Mouse (Mus musculus): ENCODE results near the gene Irf7. TPM values are rescaled to one million over a fixed set of nuclear protein-coding genes. Genes with fewer than 3 reads are reported as not detected.
A peak's percentile ranks its signal among the peaks of the same experiment; 100 is the strongest.

Gene Irf7
- total RNA-seq, 1 experiment = 0.67 TPM

DNA sequence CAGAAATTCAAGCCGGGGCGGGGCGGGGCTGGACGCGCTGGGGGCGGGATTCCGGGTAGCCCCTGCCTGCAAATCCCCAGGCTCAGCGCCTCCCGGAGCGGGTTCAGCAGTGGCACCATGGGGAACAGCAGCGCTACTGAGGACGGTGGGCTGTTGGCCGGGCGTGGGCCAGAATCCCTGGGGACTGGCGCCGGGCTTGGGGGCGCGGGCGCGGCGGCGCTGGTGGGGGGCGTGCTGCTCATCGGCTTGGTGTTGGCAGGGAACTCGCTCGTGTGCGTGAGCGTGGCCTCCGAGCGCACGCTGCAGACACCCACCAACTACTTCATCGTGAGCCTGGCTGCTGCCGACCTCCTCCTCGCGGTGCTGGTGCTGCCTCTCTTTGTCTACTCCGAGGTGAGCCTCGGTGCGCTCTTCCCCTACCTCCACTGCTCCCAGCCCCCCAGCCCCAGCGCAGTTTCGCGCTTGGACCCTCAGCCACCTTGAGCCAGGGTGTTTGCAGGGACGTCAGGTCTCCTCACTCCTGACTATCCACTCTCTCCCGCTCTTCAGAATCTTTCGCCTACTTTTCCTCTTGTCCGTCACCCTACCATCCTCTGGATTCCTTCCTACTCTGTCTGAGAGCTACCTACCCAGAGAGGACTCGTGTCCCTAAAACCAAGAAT, 25.8 kb upstream of the Irf7 start, which contains the start of gene Drd4:
Gene Drd4, plus strand, starts transcription at position 86 of the 662 bp plus-strand sequence.
- TF ChIP-seq MAFK (IDR thresholded peaks at IDR 0.05; ENCODE audit: insufficient read depth, low read depth, low read length) (no peak), ZNF384 (IDR thresholded peaks at IDR 0.05; ENCODE audit: low read depth, low read length) (no peak)
- H3K4me1 ChIP-seq (ENCODE audit: control insufficient read depth in 2 of 2, insufficient read depth in 2 of 2, low read length in 2 of 2, poor library complexity in 1 of 2) = peaks cover 2 to 11% of the 10 kb centered on the region in 2 experiments; a peak in 3 of 4 replicates
- H3K9ac ChIP-seq (ENCODE audit: insufficient read depth, low read depth, low read length, poor library complexity, severe bottlenecking) = peak within 1 kb of the TSS; percentile 20
- in situ Hi-C loops (cut with MboI; ENCODE audit: low sequenced_read_pairs in 2 of 2, unreplicated experiment in 2 of 2) = no loop called here
- 0 out of 2 replicates have a peak, but pooled peaks cover under 1% of the 10 kb centered on the region for H3K36me3 ChIP-seq (ENCODE audit: control insufficient read depth, insufficient read depth, low read length, poor library complexity, severe bottlenecking)
- DNase-seq (ENCODE audit: low read depth, low spot score) = no peak
- H3K9me3 ChIP-seq (ENCODE audit: control insufficient read depth, insufficient read depth, low read depth, low read length) = no peaks in the 10 kb centered on the region
- no peak within 1 kb of the TSS for H3K27ac ChIP-seq (ENCODE audit: insufficient read depth, low read depth, low read length, poor library complexity, severe bottlenecking)
- H3K4me3 ChIP-seq (ENCODE audit: insufficient read depth in 1 of 2, low read depth in 1 of 2, low read length in 2 of 2, poor library complexity in 1 of 2, severe bottlenecking in 1 of 2) = peak within 1 kb of the TSS; percentile 49 to 65

DNA sequence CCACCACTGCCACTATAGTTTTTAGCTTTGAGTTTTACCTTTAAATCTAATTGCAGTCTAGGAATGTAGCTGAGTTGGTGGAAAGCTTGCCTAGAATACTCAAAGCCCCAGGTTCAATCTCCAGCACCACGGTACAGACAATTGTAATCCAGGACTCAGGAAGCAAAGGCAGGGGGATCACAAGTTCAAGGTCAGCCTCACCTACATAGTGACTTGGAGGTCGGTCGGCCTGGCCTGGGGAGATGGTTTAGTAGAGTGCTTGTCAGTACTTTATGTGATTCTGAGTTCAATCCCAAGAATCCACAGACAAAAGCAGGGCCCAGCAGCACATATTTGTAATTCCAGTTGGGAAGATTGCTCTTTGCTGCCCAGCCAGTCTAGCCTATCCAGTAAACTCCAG, 21.8 kb upstream of the Irf7 start:
- DNase-seq (ENCODE audit: low read depth, low spot score) = no peak
- no peaks in the 10 kb centered on the region for H3K9me3 ChIP-seq (ENCODE audit: control insufficient read depth, insufficient read depth, low read depth, low read length)
- H3K4me1 ChIP-seq (ENCODE audit: control insufficient read depth in 2 of 2, insufficient read depth in 2 of 2, low read length in 2 of 2, poor library complexity in 1 of 2) = peaks cover 2 to 3% of the 10 kb centered on the region in 2 experiments; a peak in 3 of 4 replicates
- no peak overlapping the region for H3K4me3 ChIP-seq (ENCODE audit: insufficient read depth in 1 of 2, low read depth in 1 of 2, low read length in 2 of 2, poor library complexity in 1 of 2, severe bottlenecking in 1 of 2)
- no peak overlapping the region for H3K27ac ChIP-seq (ENCODE audit: insufficient read depth, low read depth, low read length, poor library complexity, severe bottlenecking)
- no peak overlapping the region for H3K9ac ChIP-seq (ENCODE audit: insufficient read depth, low read depth, low read length, poor library complexity, severe bottlenecking)
- TF ChIP-seq CHD2 (IDR thresholded peaks at IDR 0.05; ENCODE audit: low read depth, low read length) (no peak), HCFC1 (IDR thresholded peaks at IDR 0.05; ENCODE audit: borderline replicate concordance, insufficient read depth, low read length) (no peak), ZNF384 (IDR thresholded peaks at IDR 0.05; ENCODE audit: low read depth, low read length) (no peak), MAFK (IDR thresholded peaks at IDR 0.05; ENCODE audit: insufficient read depth, low read depth, low read length) (no peak), ZC3H11A (IDR thresholded peaks at IDR 0.05; ENCODE audit: borderline replicate concordance, low read depth, low read length) (no peak)
- in situ Hi-C loops (cut with MboI; ENCODE audit: low sequenced_read_pairs in 2 of 2, unreplicated experiment in 2 of 2) = no loop called here
- no peaks in the 10 kb centered on the region for H3K36me3 ChIP-seq (ENCODE audit: control insufficient read depth, insufficient read depth, low read length, poor library complexity, severe bottlenecking)

DNA sequence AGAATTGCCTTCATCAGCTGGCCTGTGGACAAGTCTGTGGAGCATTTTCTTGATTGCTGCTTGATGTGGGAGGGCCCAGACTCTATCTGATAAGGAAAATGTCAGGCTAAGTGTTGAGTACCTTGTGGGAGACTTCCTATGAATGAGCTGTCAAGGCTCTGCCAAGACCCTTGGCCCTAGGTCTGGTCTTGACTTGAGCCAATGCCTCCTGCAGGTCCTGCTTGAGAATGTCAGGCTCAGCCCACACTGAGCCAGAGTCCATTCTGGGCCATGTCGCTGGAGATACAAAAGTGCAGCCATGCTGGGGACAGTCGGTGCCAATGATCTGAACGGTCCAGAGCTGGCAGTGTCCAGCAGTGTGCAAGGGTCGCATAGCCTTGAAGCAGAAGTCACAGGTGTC, 16.5 kb upstream of the Irf7 start:
- H3K4me1 ChIP-seq (ENCODE audit: control insufficient read depth in 2 of 2, insufficient read depth in 2 of 2, low read length in 2 of 2, poor library complexity in 1 of 2) = peaks cover 6 to 12% of the 10 kb centered on the region in 2 experiments
- DNase-seq (ENCODE audit: low read depth, low spot score) = no peak
- TF ChIP-seq CHD2 (IDR thresholded peaks at IDR 0.05; ENCODE audit: low read depth, low read length) (no peak), MAFK (IDR thresholded peaks at IDR 0.05; ENCODE audit: insufficient read depth, low read depth, low read length) (no peak), ZNF384 (IDR thresholded peaks at IDR 0.05; ENCODE audit: low read depth, low read length) (no peak), ZC3H11A (IDR thresholded peaks at IDR 0.05; ENCODE audit: borderline replicate concordance, low read depth, low read length) (no peak), HCFC1 (IDR thresholded peaks at IDR 0.05; ENCODE audit: borderline replicate concordance, insufficient read depth, low read length) (no peak)
- no peak overlapping the region for H3K4me3 ChIP-seq (ENCODE audit: insufficient read depth in 1 of 2, low read depth in 1 of 2, low read length in 2 of 2, poor library complexity in 1 of 2, severe bottlenecking in 1 of 2)
- no peaks in the 10 kb centered on the region for H3K9me3 ChIP-seq (ENCODE audit: control insufficient read depth, insufficient read depth, low read depth, low read length)
- H3K36me3 ChIP-seq (ENCODE audit: control insufficient read depth, insufficient read depth, low read length, poor library complexity, severe bottlenecking) = no peaks in the 10 kb centered on the region
- no peak overlapping the region for H3K9ac ChIP-seq (ENCODE audit: insufficient read depth, low read depth, low read length, poor library complexity, severe bottlenecking)
- in situ Hi-C loops (cut with MboI; ENCODE audit: low sequenced_read_pairs in 2 of 2, unreplicated experiment in 2 of 2) = no loop called here
- H3K27ac ChIP-seq (ENCODE audit: insufficient read depth, low read depth, low read length, poor library complexity, severe bottlenecking) = no peak overlapping the region

DNA sequence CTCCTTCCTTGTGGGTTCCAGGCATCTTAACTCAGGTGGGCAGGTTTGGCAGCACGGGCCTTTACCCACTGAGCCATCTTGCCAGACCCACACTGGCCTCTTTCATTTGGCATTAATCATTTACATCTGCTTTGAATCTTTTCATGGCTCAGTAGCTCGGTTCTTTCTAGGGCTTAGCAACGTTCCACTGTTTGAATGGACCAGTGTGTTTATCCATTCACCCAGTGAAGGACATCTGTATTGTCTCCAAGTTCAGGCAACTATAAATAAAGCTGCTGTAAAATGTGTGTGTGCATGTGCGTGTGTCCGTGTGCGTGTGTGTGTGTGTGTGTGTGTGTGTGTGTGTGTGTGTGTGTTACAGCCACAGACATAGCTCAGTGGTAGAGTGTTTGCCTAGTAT, 15.2 kb upstream of the Irf7 start:
- Histone ChIP-seq H3K4me3 (ENCODE audit: insufficient read depth in 1 of 2, low read depth in 1 of 2, low read length in 2 of 2, poor library complexity in 1 of 2, severe bottlenecking in 1 of 2) (no peak overlapping the region), H3K4me1 (ENCODE audit: control insufficient read depth in 2 of 2, insufficient read depth in 2 of 2, low read length in 2 of 2, poor library complexity in 1 of 2) (peaks cover 6 to 21% of the 10 kb centered on the region in 2 experiments), H3K9me3 (ENCODE audit: control insufficient read depth, insufficient read depth, low read depth, low read length) (no peaks in the 10 kb centered on the region), H3K9ac (ENCODE audit: insufficient read depth, low read depth, low read length, poor library complexity, severe bottlenecking) (no peak overlapping the region), H3K36me3 (ENCODE audit: control insufficient read depth, insufficient read depth, low read length, poor library complexity, severe bottlenecking) (no peaks in the 10 kb centered on the region), H3K27ac (ENCODE audit: insufficient read depth, low read depth, low read length, poor library complexity, severe bottlenecking) (no peak overlapping the region)
- TF ChIP-seq MAFK (IDR thresholded peaks at IDR 0.05; ENCODE audit: insufficient read depth, low read depth, low read length) (no peak), ZC3H11A (IDR thresholded peaks at IDR 0.05; ENCODE audit: borderline replicate concordance, low read depth, low read length) (no peak), CHD2 (IDR thresholded peaks at IDR 0.05; ENCODE audit: low read depth, low read length) (no peak), ZNF384 (IDR thresholded peaks at IDR 0.05; ENCODE audit: low read depth, low read length) (no peak), HCFC1 (IDR thresholded peaks at IDR 0.05; ENCODE audit: borderline replicate concordance, insufficient read depth, low read length) (no peak)
- no peak for DNase-seq (ENCODE audit: low read depth, low spot score)
- in situ Hi-C loops (cut with MboI; ENCODE audit: low sequenced_read_pairs in 2 of 2, unreplicated experiment in 2 of 2) = no loop called here
